Mouse (Mus musculus) liver, postnatal 0 days (tissue): ENCODE measurements around the gene Slc5a2. TPM values are rescaled to one million over a fixed set of nuclear protein-coding genes. Genes with fewer than 3 reads are reported as not detected.

ENCODE experiments used
- ATAC-seq: fragments of 200-750 bp; cut with Nextera tagmentation; 2 replicates; pipeline ENCODE4 v1.8.0; 2017; ENCODE audit warnings: mild to moderate bottlenecking, moderate library complexity
- DNase-seq: peaks from one replicate; pipeline ENCODE4 v3.0.0-alpha.2; 2016
- H3K27ac ChIP-seq: fragments of 300-500 bp; sonication (generic); 2 replicates; pipeline ENCODE4 v1.5.1; 2014; ENCODE audit warnings: antibody characterized with exemption, moderate library complexity, mild to moderate bottlenecking, low read depth
- H3K27me3 ChIP-seq: fragments of 300-500 bp; sonication (generic); 2 replicates; pipeline ENCODE4 v1.6.1; 2014; ENCODE audit warnings: low read length, control low read depth, mixed read lengths; ENCODE audit not compliant: insufficient read depth
- H3K36me3 ChIP-seq: fragments of 300-500 bp; sonication (generic); replicated peaks from 2 replicates; pipeline ENCODE4 v1.6.1; 2014; ENCODE audit warnings: mild to moderate bottlenecking, control low read depth, low read length, moderate library complexity, mixed read lengths; ENCODE audit not compliant: insufficient read depth
- H3K4me1 ChIP-seq: fragments of 300-500 bp; sonication (generic); 2 replicates; pipeline ENCODE4 v1.6.1; 2014; ENCODE audit warnings: antibody characterized with exemption, mild to moderate bottlenecking, control low read depth; ENCODE audit not compliant: insufficient read depth
- H3K4me2 ChIP-seq: fragments of 300-500 bp; sonication (generic); 2 replicates; pipeline ENCODE4 v1.6.1; 2014; ENCODE audit warnings: low read depth, mild to moderate bottlenecking, low read length, moderate library complexity, mixed read lengths
- H3K4me3 ChIP-seq: fragments of 300-500 bp; sonication (generic); 2 replicates; pipeline ENCODE4 v1.5.1; 2014; ENCODE audit warnings: low read depth, low read length
- H3K9ac ChIP-seq: fragments of 300-500 bp; sonication (generic); replicated peaks from 2 replicates; pipeline ENCODE4 v1.6.1; 2014; ENCODE audit warnings: mild to moderate bottlenecking, moderate library complexity
- H3K9me3 ChIP-seq: fragments of 300-500 bp; sonication (generic); 2 replicates; pipeline ENCODE4 v1.6.1; 2016; ENCODE audit warnings: mild to moderate bottlenecking, control low read depth, low read length, mixed read lengths
- CTCF ChIP-seq: sonication (generic); IDR thresholded peaks from 2 replicates; pipeline ENCODE4 v1.5.1; 2016; ENCODE audit warnings: antibody characterized with exemption, low read depth
- EP300 ChIP-seq: IDR thresholded peaks from 2 replicates; pipeline ENCODE4 v1.6.1; 2016; ENCODE audit warnings: antibody characterized with exemption, low read depth, mild to moderate bottlenecking
- WGBS: fragments of 180-500 bp; shearing (Covaris S2); extraction: QIAGEN DNeasy Blood & Tissue Kit; methylation state at CpG from one replicate; pipeline ENCODE4 v1.1.7; 2014; ENCODE audit not compliant: insufficient replicate concordance; 5-methylcytosine and 5-hydroxymethylcytosine counted together
- polyA plus RNA-seq: library from polyadenylated mRNA; unstranded; fragments of >200 nt; fragmentation: Nextera tagmentation; extraction: Ambion mirVana; gene quantifications from 2 replicates; pipeline ENCODE4 v1.2.1, GENCODE M21; 2015

Gene Slc5a2
- polyA plus RNA-seq, 1 experiment from 2014 or later = 1.8 TPM

GRCm38 (mm10) chr7:128242331-128242730, 23.1 kb upstream of the Slc5a2 start:
- Histone ChIP-seq H3K27ac (no peak overlapping the region), H3K4me3 (no peak overlapping the region), H3K4me2 (no peak overlapping the region), H3K9ac (no peak overlapping the region), H3K9me3 (no peaks in the 10 kb centered on the region), H3K4me1 (peaks cover 17% of the 10 kb centered on the region), H3K36me3 (peaks cover 40% of the 10 kb centered on the region), H3K27me3 (peaks cover 5% of the 10 kb centered on the region; the same call in 1 of the 2 replicates)
- WGBS = 89% methylated on average over 16 of the region's 16 CpGs
- TF ChIP-seq EP300 (no peak), CTCF (no peak)
- ATAC-seq = no peak
- no peak for DNase-seq

- Histone ChIP-seq H3K27ac (no peak overlapping the region), H3K4me1 (peaks cover 12% of the 10 kb centered on the region), H3K36me3 (peaks cover 40% of the 10 kb centered on the region), H3K9ac (no peak overlapping the region), H3K4me2 (no peak overlapping the region), H3K27me3 (peaks cover 5% of the 10 kb centered on the region; the same call in 1 of the 2 replicates), H3K4me3 (no peak overlapping the region), H3K9me3 (no peaks in the 10 kb centered on the region)
- no peak for TF ChIP-seq EP300
- no peak for ATAC-seq
- WGBS = 78% methylated on average over 10 of the region's 10 CpGs
- DNase-seq = no peak
Measured at GRCm38 (mm10) chr7:128243921-128244320, 21.5 kb upstream of the Slc5a2 start.

- 89% methylated on average over 18 of the region's 18 CpGs for WGBS
- H3K9me3 ChIP-seq = no peaks in the 10 kb centered on the region
- H3K4me3 ChIP-seq = no peak overlapping the region
- no peak overlapping the region for H3K9ac ChIP-seq
- ATAC-seq (no peak), DNase-seq (no peak)
- no peak overlapping the region for H3K27ac ChIP-seq
- H3K4me2 ChIP-seq = no peak overlapping the region
- peaks cover 5% of the 10 kb centered on the region; the same call in 1 of the 2 replicates for H3K27me3 ChIP-seq
- TF ChIP-seq EP300 (no peak), CTCF (no peak)
- peaks cover 39% of the 10 kb centered on the region for H3K36me3 ChIP-seq
- peaks cover 8% of the 10 kb centered on the region for H3K4me1 ChIP-seq
Measured at GRCm38 (mm10) chr7:128244410-128245025, 20.9 kb upstream of the Slc5a2 start.

GRCm38 (mm10) chr7:128245547-128245946, 19.9 kb upstream of the Slc5a2 start:
- H3K27ac ChIP-seq = no peak overlapping the region
- no peaks in the 10 kb centered on the region for H3K9me3 ChIP-seq

GRCm38 (mm10) chr7:128246496-128247391, 18.7 kb upstream of the Slc5a2 start, which contains the start of gene Tgfb1i1:
Gene Tgfb1i1 (plus strand): TSS chr7:128246812.
- peak within 1 kb of the TSS; percentile 43 for H3K4me3 ChIP-seq
- peaks cover 20% of the 10 kb centered on the region for H3K36me3 ChIP-seq
- ATAC-seq (peak; percentile 43), DNase-seq (peak; percentile 45)
- peaks cover 5% of the 10 kb centered on the region for H3K27me3 ChIP-seq
- peak within 1 kb of the TSS; percentile 44; the same call in 1 of the 2 replicates for H3K27ac ChIP-seq
- peak within 1 kb of the TSS; percentile 70 for H3K4me2 ChIP-seq
- no peaks in the 10 kb centered on the region for H3K9me3 ChIP-seq
- TF ChIP-seq CTCF = no peak
- no peak for TF ChIP-seq EP300
- WGBS = 13% methylated on average over 24 of the region's 30 CpGs
- peaks cover 8% of the 10 kb centered on the region for H3K4me1 ChIP-seq
- H3K9ac ChIP-seq = peak within 1 kb of the TSS; percentile 62

More at GRCm38 (mm10) chr7:128245547-128245946, 19.9 kb upstream of the Slc5a2 start:
- Histone ChIP-seq H3K4me2 (no peak overlapping the region), H3K36me3 (peaks cover 30% of the 10 kb centered on the region), H3K4me3 (no peak overlapping the region), H3K27me3 (peaks cover 5% of the 10 kb centered on the region; the same call in 1 of the 2 replicates), H3K9ac (no peak overlapping the region), H3K4me1 (peaks cover 8% of the 10 kb centered on the region)
- DNase-seq (no peak), ATAC-seq (no peak)
- WGBS = 85% methylated on average over 4 of the region's 4 CpGs
- no peak for TF ChIP-seq CTCF
- no peak for TF ChIP-seq EP300

GRCm38 (mm10) chr7:128247443-128247842, 18.0 kb upstream of the Slc5a2 start:
- H3K9me3 ChIP-seq = no peaks in the 10 kb centered on the region
- H3K4me1 ChIP-seq = peaks cover 8% of the 10 kb centered on the region
- H3K27ac ChIP-seq = peak overlapping the region; percentile 44; the same call in 1 of the 2 replicates
- peak overlapping the region; percentile 43 for H3K4me3 ChIP-seq
- peaks cover 17% of the 10 kb centered on the region for H3K36me3 ChIP-seq
- H3K27me3 ChIP-seq = peaks cover 5% of the 10 kb centered on the region
- 3% methylated on average over 13 of the region's 13 CpGs for WGBS
- DNase-seq (peak; percentile 86), ATAC-seq (peak; percentile 72)
- TF ChIP-seq EP300 (no peak), CTCF (peak; percentile 86)
- H3K4me2 ChIP-seq = peak overlapping the region; percentile 70
- peak overlapping the region; percentile 62 for H3K9ac ChIP-seq
